19 mouse cellular contexts compared by ENCODE assay signal in genomic region chr2:71462066-71462465, GRCm38 (mm10). TPM values are rescaled to one million over a fixed set of nuclear protein-coding genes. Genes with fewer than 3 reads are reported as not detected.
DNase-seq lines count a peak whose midpoint lies in the region; ATAC-seq and TF ChIP-seq lines count a peak whose summit lies in the region.
"Had no signal": no experiment of that assay in that cellular context is flagged by ENCODE, and none has a peak within 500 bp of the region (broad histone marks: within the 10 kb centered on the region; RNA-seq: fewer than 3 reads in every experiment).

No protein-coding gene starts in this region.

- WGBS in liver, embryonic 15.5 days (ENCODE audit: insufficient replicate concordance), result 44% methylated on average over 4 of the region's 4 CpGs
- 87% methylated on average over 4 of the region's 4 CpGs for WGBS in intestine, postnatal 0 days
- WGBS in kidney, embryonic 16.5 days, result 83% methylated on average over 4 of the region's 4 CpGs

- no peaks in the 10 kb centered on the region for H3K9me3 ChIP-seq in G1E (replicated peaks)
- no peaks in the 10 kb centered on the region for H3K9me3 ChIP-seq in liver, embryonic 15.5 days (replicated peaks)
- H3K9me3 ChIP-seq in intestine, postnatal 0 days (ENCODE audit: control insufficient read depth), result no peaks in the 10 kb centered on the region
- no peaks in the 10 kb centered on the region for H3K9me3 ChIP-seq in kidney, embryonic 16.5 days (ENCODE audit: low read length)
- H3K9me3 ChIP-seq: embryonic facial prominence, embryonic 12.5 days had no signal

- ATAC-seq in G1E (ENCODE audit: extremely low read depth, insufficient number of reproducible peaks, low FRiP score, poor library complexity, severe bottlenecking), result no peak
- ATAC-seq in erythroid progenitor cell, adult 5-6 weeks (replicated peaks; ENCODE audit: low FRiP score, poor library complexity, severe bottlenecking), result 0 out of 2 replicates have a peak, but pooled peaks have one; percentile 1
- ATAC-seq in liver, embryonic 15.5 days (ENCODE audit: insufficient read depth), result no peak
- no peak for ATAC-seq in intestine, postnatal 0 days
- no peak for ATAC-seq in kidney, embryonic 16.5 days (ENCODE audit: low FRiP score, low TSS enrichment)
- ATAC-seq: forebrain, embryonic 16.5 days; hindbrain, embryonic 16.5 days; inflammation-experienced regulatory T-cells, adult 6 months had no signal

- peak overlapping the region; percentile 93 for H3K27ac ChIP-seq in liver, embryonic 15.5 days (replicated peaks)
- no peak overlapping the region for H3K27ac ChIP-seq in intestine, postnatal 0 days (ENCODE audit: low read depth, low read length)
- no peak overlapping the region for H3K27ac ChIP-seq in kidney, embryonic 16.5 days (ENCODE audit: low read length)
- H3K27ac ChIP-seq: embryonic facial prominence, embryonic 12.5 days had no signal

- H3K4me2 ChIP-seq in liver, embryonic 15.5 days, result peak overlapping the region; percentile 68
- no peak overlapping the region for H3K4me2 ChIP-seq in intestine, postnatal 0 days (replicated peaks; ENCODE audit: low read depth)
- H3K4me2 ChIP-seq in kidney, embryonic 16.5 days (replicated peaks; ENCODE audit: low read depth, low read length), result no peak overlapping the region
- H3K4me2 ChIP-seq: embryonic facial prominence, embryonic 12.5 days had no signal

- H3K36me3 ChIP-seq in G1E (replicated peaks), result peaks cover 51% of the 10 kb centered on the region
- no peaks in the 10 kb centered on the region for H3K36me3 ChIP-seq in liver, embryonic 15.5 days (replicated peaks)
- no peaks in the 10 kb centered on the region for H3K36me3 ChIP-seq in intestine, postnatal 0 days (ENCODE audit: control insufficient read depth, insufficient read depth)
- no peaks in the 10 kb centered on the region for H3K36me3 ChIP-seq in kidney, embryonic 16.5 days (ENCODE audit: insufficient read depth, low read length)
- H3K36me3 ChIP-seq: embryonic facial prominence, embryonic 12.5 days had no signal

- peaks cover 79% of the 10 kb centered on the region for H3K4me1 ChIP-seq in G1E (ENCODE audit: insufficient read depth, low read depth, low read length)
- H3K4me1 ChIP-seq in liver, embryonic 15.5 days (replicated peaks), result peaks cover 81% of the 10 kb centered on the region
- no peaks in the 10 kb centered on the region for H3K4me1 ChIP-seq in intestine, postnatal 0 days (replicated peaks; ENCODE audit: control insufficient read depth, insufficient read depth, low read length)
- H3K4me1 ChIP-seq in kidney, embryonic 16.5 days (ENCODE audit: insufficient read depth, low read length), result peaks cover 8% of the 10 kb centered on the region

- intact Hi-C loops in heart, postnatal 14 days (cut with DNase I), result no loop called here
- intact Hi-C loops in gastrocnemius, postnatal 14 days (cut with DNase I; ENCODE audit: low total_unique reads), result no loop called here

- DNase-seq in heart, adult 11 months, result peak; percentile 64
- no peak for DNase-seq in heart, postnatal 14 days
- no peak for DNase-seq in G1E (ENCODE audit: low spot score)
- no peak for DNase-seq in gastrocnemius, postnatal 14 days
- DNase-seq: adrenal gland, adult 8-10 months; adrenal gland, postnatal 36 days; cerebellum, adult 8-10 months; cerebellum, postnatal 25 days; gastrocnemius, postnatal 10 days; kidney, adult 11 months had no signal

- H3K4me3 ChIP-seq in G1E (ENCODE audit: low read depth, low read length), result peak overlapping the region; percentile 58; the same call in 1 of the 2 replicates
- peak overlapping the region; percentile 29 for H3K4me3 ChIP-seq in liver, embryonic 15.5 days (replicated peaks)
- H3K4me3 ChIP-seq in intestine, postnatal 0 days (ENCODE audit: low read depth, low read length), result no peak overlapping the region
- no peak overlapping the region for H3K4me3 ChIP-seq in kidney, embryonic 16.5 days (ENCODE audit: low read length)
- H3K4me3 ChIP-seq: embryonic facial prominence, embryonic 12.5 days had no signal

- no peak for TF ChIP-seq CTCF in G1E (IDR thresholded peaks at IDR 0.05; ENCODE audit: low read depth, low read length)
- TF ChIP-seq CTCF in intestine, postnatal 0 days (IDR thresholded peaks at IDR 0.05; ENCODE audit: low read depth), result no peak

- no peaks in the 10 kb centered on the region for H3K27me3 ChIP-seq in G1E (ENCODE audit: insufficient read depth, low read length)
- H3K27me3 ChIP-seq in liver, embryonic 15.5 days, result no peaks in the 10 kb centered on the region
- no peaks in the 10 kb centered on the region for H3K27me3 ChIP-seq in intestine, postnatal 0 days (replicated peaks; ENCODE audit: control insufficient read depth, insufficient read depth, low read length)
- no peaks in the 10 kb centered on the region for H3K27me3 ChIP-seq in kidney, embryonic 16.5 days (ENCODE audit: insufficient read depth, low read length)
- H3K27me3 ChIP-seq: CH12.LX; embryonic facial prominence, embryonic 12.5 days had no signal

- peak overlapping the region; percentile 42; the same call in 1 of the 2 replicates for H3K9ac ChIP-seq in liver, embryonic 15.5 days
- no peak overlapping the region for H3K9ac ChIP-seq in intestine, postnatal 0 days (ENCODE audit: low read depth, low read length)
- no peak overlapping the region for H3K9ac ChIP-seq in kidney, embryonic 16.5 days (replicated peaks; ENCODE audit: low read length)
- H3K9ac ChIP-seq: embryonic facial prominence, embryonic 12.5 days had no signal

RNA-seq across cellular contexts. Expression of gene Metap1d, which starts 9.0 kb away (rescaled TPM):
- total RNA-seq in heart, postnatal 14 days (2021), result 10 to 100 TPM; 40.3 to 44.0 TPM
- total RNA-seq in G1E (2014; fragmentation: Nextera tagmentation) (95.8 and 104 TPM in 2 replicates), G1E (2017) (33.3 and 39.9 TPM in 2 replicates)
- 3.1 and 8.2 TPM in 2 replicates for polyA plus RNA-seq in G1E (2012)
- 13.0 and 20.9 TPM in 2 replicates for total RNA-seq in erythroid progenitor cell, adult 5-6 weeks (2015; ENCODE audit: low replicate concordance)
- 14.0 and 17.0 TPM in 2 replicates for total RNA-seq in erythroid progenitor cell, adult 5-6 weeks (2017; ENCODE audit: low replicate concordance)
- polyA plus RNA-seq in liver, embryonic 15.5 days (2015; fragmentation: Nextera tagmentation; extraction: Ambion mirVana), result 21.0 and 21.4 TPM in 2 replicates
- total RNA-seq in gastrocnemius, postnatal 14 days (2021), result 10 to 100 TPM; 20.0 to 24.8 TPM
- polyA plus RNA-seq in intestine, postnatal 0 days (2015; fragmentation: Nextera tagmentation; extraction: Ambion mirVana), result 13.5 and 15.6 TPM in 2 replicates
- polyA plus RNA-seq in kidney, embryonic 16.5 days (2015; fragmentation: Nextera tagmentation; extraction: Ambion mirVana), result 46.5 and 46.9 TPM in 2 replicates

Comparison
In these comparisons a context has a peak if more than half of its experiments do, and no peak if none do; other contexts are left out.
1. H3K4me3 ChIP-seq: peak in G1E (single experiment) and liver, embryonic 15.5 days (single experiment); none in intestine, postnatal 0 days (single experiment) and kidney, embryonic 16.5 days (single experiment).